Mouse (Mus musculus) right cerebral cortex, postnatal 4 days (tissue): Measurements from ENCODE around the gene Psg16.

Experiments used
- DNase-seq: peaks from one replicate; pipeline ENCODE4 v3.0.0-alpha.2; 2022

The Psg16 gene

GRCm38 (mm10) chr7:17149931-17150330 is 76.1 kb downstream of the Psg16 start, which contains the start of gene Ceacam3:
Gene Ceacam3 (plus strand): TSS chr7:17150282.
- DNase-seq = no peak

GRCm38 (mm10) chr7:17155634-17156033 is 81.8 kb downstream of the Psg16 start:
- DNase-seq = peak; percentile 2

DNA sequence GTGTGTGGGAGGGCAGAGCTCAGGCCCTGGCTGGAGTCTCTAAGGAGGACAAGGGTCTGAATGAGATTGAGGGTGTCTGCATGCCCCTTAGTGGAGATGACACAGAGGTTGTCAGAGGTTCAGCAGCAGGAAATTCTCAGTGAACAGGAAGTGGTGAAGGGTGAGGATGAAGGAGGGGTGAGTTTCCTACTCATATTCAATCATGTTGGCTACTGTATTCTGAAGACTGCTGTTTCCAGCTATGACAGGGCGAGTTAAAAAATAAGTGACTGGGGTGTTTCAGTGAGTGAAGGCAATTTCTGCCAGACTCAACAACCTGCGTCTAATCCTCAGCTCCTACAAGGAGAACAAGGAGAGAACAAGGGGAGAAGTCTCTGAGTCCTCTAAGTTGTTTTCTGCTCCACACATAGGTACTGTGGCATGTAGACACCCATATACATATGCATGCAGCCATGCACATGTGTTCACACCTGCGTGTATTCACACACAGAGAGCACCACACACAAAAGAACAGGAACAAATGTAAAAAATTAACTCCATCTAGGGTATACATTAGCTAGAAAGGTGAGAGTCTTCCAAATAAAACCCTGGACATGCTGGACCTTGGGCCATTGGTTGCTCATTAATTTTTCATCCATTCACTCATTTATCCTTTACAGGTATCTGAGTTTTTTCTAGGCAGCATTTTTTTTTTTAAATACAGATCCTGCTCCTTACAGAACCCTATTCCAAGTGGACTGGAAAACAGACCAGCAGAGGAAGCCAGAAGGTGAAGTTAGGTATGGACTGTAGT is 83.2 kb downstream of the Psg16 start:
- no peak for DNase-seq

DNA sequence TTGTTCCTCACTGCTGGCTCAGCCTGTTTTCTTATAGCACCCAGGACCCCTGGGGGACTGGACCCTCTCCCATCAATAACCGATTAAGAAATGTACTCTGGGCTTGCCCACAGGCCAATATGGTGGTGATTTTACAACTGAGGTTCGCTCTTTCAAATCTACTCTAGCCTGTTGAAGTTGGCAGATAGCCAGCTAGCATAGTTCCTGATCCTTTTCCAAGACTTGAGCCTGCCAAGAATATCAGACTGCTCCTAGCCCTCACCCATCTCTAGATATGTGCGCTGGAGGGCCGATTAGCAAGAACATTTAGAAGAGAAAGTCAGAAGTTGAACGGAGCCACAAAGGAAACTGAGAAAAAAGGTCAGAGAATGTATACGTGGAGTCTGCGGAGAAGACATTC is 85.2 kb downstream of the Psg16 start:
- DNase-seq = no peak

DNA sequence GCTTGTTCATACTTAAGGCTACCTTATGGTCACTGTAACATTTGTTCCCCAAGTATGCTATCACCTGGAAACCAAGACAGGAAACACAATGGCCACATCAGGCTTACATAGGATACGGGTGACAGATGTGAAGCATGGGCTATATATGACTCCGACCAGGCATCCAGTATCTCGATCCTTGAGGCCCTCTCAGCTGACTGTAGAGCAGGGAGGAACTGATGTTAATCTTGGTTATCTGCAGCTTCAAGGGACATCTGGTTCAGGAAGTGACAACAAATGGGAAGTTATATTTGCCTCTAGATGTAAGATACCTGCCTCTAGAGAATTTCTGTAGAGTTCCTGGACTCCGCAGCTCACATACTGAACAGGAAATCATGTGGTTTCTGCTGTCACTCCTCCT is 98.0 kb downstream of the Psg16 start:
- no peak for DNase-seq
